Comparison of ENCODE assay signal across 40 mouse cellular contexts in the genomic region with DNA sequence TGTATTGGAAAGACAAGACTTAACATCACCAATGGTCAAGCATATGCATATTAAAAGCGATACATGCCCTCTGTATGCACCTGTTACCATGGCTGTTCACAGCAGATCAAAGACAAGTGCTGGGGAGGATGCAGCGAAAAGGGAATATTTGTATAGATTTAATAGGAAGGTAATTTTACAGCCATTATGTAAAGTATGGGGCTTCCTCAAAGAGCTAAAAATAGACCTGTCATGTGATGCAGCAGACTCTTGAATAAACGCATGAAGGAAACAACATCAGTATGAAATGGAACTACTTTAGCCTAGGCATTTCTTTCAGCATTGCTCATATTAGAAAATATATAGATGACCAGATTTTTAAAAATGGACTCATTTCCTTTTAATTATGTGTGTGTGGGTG. TPM values are rescaled to one million over a fixed set of nuclear protein-coding genes. Genes with fewer than 3 reads are reported as not detected.
"Had no signal": no experiment of that assay in that cellular context is flagged by ENCODE, and none has a peak within 500 bp of the region (broad histone marks: within the 10 kb centered on the region; RNA-seq: fewer than 3 reads in every experiment).

No protein-coding gene starts in this region.

- DNase-seq: gastrocnemius, postnatal 14 days; gastrocnemius, postnatal 36 days; heart, adult 11 months; heart, adult 2 months; heart, postnatal 14 days; heart, postnatal 36 days; kidney, adult 11 months; kidney, adult 2 months; kidney, postnatal 14 days; kidney, postnatal 36 days; layer of hippocampus, adult 9-11 months; liver; liver, embryonic 13.5 days had no signal

- ATAC-seq: hindbrain, postnatal 0 days; intestine, embryonic 16.5 days had no signal

- H3K27ac ChIP-seq: heart, adult 2 months; heart, embryonic 13.5 days; heart, embryonic 15.5 days; hindbrain, embryonic 13.5 days; hindbrain, embryonic 15.5 days; hindbrain, postnatal 0 days; kidney, embryonic 15.5 days; kidney, postnatal 0 days; left cerebral cortex, adult 2 months; limb, embryonic 10.5 days; limb, embryonic 12.5 days; liver, embryonic 13.5 days; liver, embryonic 15.5 days had no signal

- H3K9me3 ChIP-seq: heart, embryonic 13.5 days; heart, embryonic 15.5 days; hindbrain, embryonic 13.5 days; hindbrain, embryonic 15.5 days; kidney, embryonic 15.5 days; limb, embryonic 10.5 days; limb, embryonic 12.5 days; liver, embryonic 13.5 days; liver, embryonic 15.5 days had no signal

- H3K36me3 ChIP-seq: heart, embryonic 13.5 days; heart, embryonic 15.5 days; hindbrain, embryonic 13.5 days; hindbrain, embryonic 15.5 days; kidney, embryonic 15.5 days; limb, embryonic 10.5 days; limb, embryonic 12.5 days; liver, embryonic 13.5 days; liver, embryonic 15.5 days had no signal

- H3K27me3 ChIP-seq: heart, embryonic 13.5 days; heart, embryonic 15.5 days; hindbrain, embryonic 13.5 days; hindbrain, embryonic 15.5 days; kidney, embryonic 15.5 days; limb, embryonic 12.5 days; liver, embryonic 13.5 days; liver, embryonic 15.5 days had no signal

- H3K4me1 ChIP-seq: heart, embryonic 13.5 days; heart, embryonic 15.5 days; hindbrain, embryonic 13.5 days; hindbrain, embryonic 15.5 days; kidney, embryonic 15.5 days; limb, embryonic 10.5 days; limb, embryonic 12.5 days; liver, embryonic 13.5 days; liver, embryonic 15.5 days had no signal

- H3K4me2 ChIP-seq: heart, embryonic 11.5 days; heart, embryonic 13.5 days; heart, embryonic 15.5 days; hindbrain, embryonic 13.5 days; hindbrain, embryonic 15.5 days; kidney, embryonic 15.5 days; limb, embryonic 12.5 days; liver, embryonic 11.5 days; liver, embryonic 13.5 days; liver, embryonic 15.5 days had no signal

- H3K4me3 ChIP-seq: heart, adult 2 months; heart, embryonic 13.5 days; heart, embryonic 15.5 days; hindbrain, embryonic 13.5 days; hindbrain, embryonic 15.5 days; kidney, embryonic 15.5 days; left cerebral cortex, adult 2 months; limb, embryonic 10.5 days; limb, embryonic 12.5 days; liver, embryonic 13.5 days; liver, embryonic 15.5 days had no signal

- H3K9ac ChIP-seq: heart, embryonic 13.5 days; heart, embryonic 15.5 days; hindbrain, embryonic 13.5 days; hindbrain, embryonic 15.5 days; kidney, embryonic 15.5 days; limb, embryonic 12.5 days; liver, embryonic 13.5 days; liver, embryonic 15.5 days had no signal

RNA-seq across cellular contexts. Expression of a gene that starts 5.1 kb away (rescaled TPM):
- total RNA-seq: gastrocnemius, adult 18-20 months; gastrocnemius, adult 8-10 months; gastrocnemius, postnatal 14 days; gastrocnemius, postnatal 36 days; heart, adult 2 months; heart, postnatal 14 days; heart, postnatal 36 days; hematopoietic stem cell, adult 5-6 weeks; layer of hippocampus, adult 18-20 months; layer of hippocampus, adult 8-10 months; layer of hippocampus, postnatal 14 days; left cerebral cortex, adult 2 months; left cerebral cortex, postnatal 14 days; left cerebral cortex, postnatal 36 days had no signal
- polyA plus RNA-seq: gonadal fat pad, adult 2 months; heart, adult 2 months; heart, embryonic 11.5 days; heart, embryonic 13.5 days; heart, embryonic 15.5 days; heart, postnatal 0 days; hindbrain, embryonic 11.5 days; hindbrain, embryonic 13.5 days; hindbrain, embryonic 15.5 days; hindbrain, postnatal 0 days; intestine, embryonic 14.5 days; kidney, adult 2 months; kidney, embryonic 15.5 days; kidney, postnatal 0 days; limb, embryonic 10.5 days; limb, embryonic 12.5 days; limb, embryonic 14.5 days; liver, embryonic 11.5 days; liver, embryonic 13.5 days; liver, embryonic 15.5 days had no signal

RNA-seq across cellular contexts. Expression of a gene that starts 6.9 kb away (rescaled TPM):
- total RNA-seq: gastrocnemius, adult 18-20 months; gastrocnemius, adult 8-10 months; gastrocnemius, postnatal 14 days; gastrocnemius, postnatal 36 days; heart, adult 2 months; heart, postnatal 14 days; heart, postnatal 36 days; hematopoietic stem cell, adult 5-6 weeks; hindbrain, postnatal 0 days; layer of hippocampus, adult 18-20 months; layer of hippocampus, adult 8-10 months; layer of hippocampus, postnatal 14 days; left cerebral cortex, adult 2 months; left cerebral cortex, postnatal 14 days; left cerebral cortex, postnatal 36 days had no signal
- polyA plus RNA-seq: gonadal fat pad, adult 2 months; heart, adult 2 months; heart, embryonic 11.5 days; heart, embryonic 13.5 days; heart, embryonic 15.5 days; heart, postnatal 0 days; hindbrain, embryonic 11.5 days; hindbrain, embryonic 13.5 days; hindbrain, embryonic 15.5 days; hindbrain, postnatal 0 days; intestine, embryonic 14.5 days; kidney, adult 2 months; kidney, embryonic 15.5 days; kidney, postnatal 0 days; limb, embryonic 10.5 days; limb, embryonic 12.5 days; limb, embryonic 14.5 days; liver, embryonic 11.5 days; liver, embryonic 13.5 days; liver, embryonic 15.5 days had no signal

RNA-seq across cellular contexts. Expression of a gene that starts 9.8 kb away (rescaled TPM):
- total RNA-seq: gastrocnemius, adult 18-20 months; gastrocnemius, adult 8-10 months; gastrocnemius, postnatal 14 days; gastrocnemius, postnatal 36 days; heart, adult 2 months; heart, postnatal 14 days; heart, postnatal 36 days; hematopoietic stem cell, adult 5-6 weeks; hindbrain, postnatal 0 days; layer of hippocampus, adult 18-20 months; layer of hippocampus, adult 8-10 months; layer of hippocampus, postnatal 14 days; left cerebral cortex, adult 2 months; left cerebral cortex, postnatal 14 days; left cerebral cortex, postnatal 36 days had no signal
- polyA plus RNA-seq: gonadal fat pad, adult 2 months; heart, adult 2 months; heart, embryonic 11.5 days; heart, embryonic 13.5 days; heart, embryonic 15.5 days; heart, postnatal 0 days; hindbrain, embryonic 11.5 days; hindbrain, embryonic 13.5 days; hindbrain, embryonic 15.5 days; hindbrain, postnatal 0 days; intestine, embryonic 14.5 days; intestine, embryonic 16.5 days; kidney, adult 2 months; kidney, embryonic 15.5 days; kidney, postnatal 0 days; limb, embryonic 10.5 days; limb, embryonic 12.5 days; limb, embryonic 14.5 days; liver, embryonic 11.5 days; liver, embryonic 13.5 days; liver, embryonic 15.5 days had no signal

RNA-seq across cellular contexts. Expression of a gene that starts 15.2 kb away (rescaled TPM):
- total RNA-seq: gastrocnemius, adult 18-20 months; gastrocnemius, adult 8-10 months; gastrocnemius, postnatal 14 days; gastrocnemius, postnatal 36 days; heart, adult 2 months; heart, postnatal 36 days; hematopoietic stem cell, adult 5-6 weeks; layer of hippocampus, adult 18-20 months; layer of hippocampus, adult 8-10 months; layer of hippocampus, postnatal 14 days; left cerebral cortex, adult 2 months; left cerebral cortex, postnatal 14 days had no signal
- polyA plus RNA-seq: heart, embryonic 11.5 days; heart, embryonic 15.5 days; heart, postnatal 0 days; hindbrain, embryonic 11.5 days; hindbrain, embryonic 13.5 days; kidney, adult 2 months; kidney, embryonic 15.5 days; kidney, postnatal 0 days; limb, embryonic 10.5 days; limb, embryonic 12.5 days; liver, embryonic 11.5 days; liver, embryonic 13.5 days; liver, embryonic 15.5 days had no signal

RNA-seq across cellular contexts. Expression of a gene that starts 36.9 kb away (rescaled TPM):
- total RNA-seq: gastrocnemius, adult 18-20 months; gastrocnemius, adult 8-10 months; gastrocnemius, postnatal 14 days; gastrocnemius, postnatal 36 days; heart, adult 2 months; heart, postnatal 14 days; heart, postnatal 36 days; hematopoietic stem cell, adult 5-6 weeks; hindbrain, postnatal 0 days; layer of hippocampus, adult 18-20 months; layer of hippocampus, adult 8-10 months; layer of hippocampus, postnatal 14 days; left cerebral cortex, adult 2 months; left cerebral cortex, postnatal 14 days; left cerebral cortex, postnatal 36 days had no signal
- polyA plus RNA-seq: heart, adult 2 months; heart, embryonic 11.5 days; heart, embryonic 13.5 days; heart, embryonic 15.5 days; heart, postnatal 0 days; hindbrain, embryonic 11.5 days; hindbrain, embryonic 13.5 days; hindbrain, embryonic 15.5 days; hindbrain, postnatal 0 days; kidney, adult 2 months; kidney, postnatal 0 days; limb, embryonic 10.5 days; limb, embryonic 12.5 days; limb, embryonic 14.5 days; liver, embryonic 11.5 days; liver, embryonic 13.5 days; liver, embryonic 15.5 days had no signal
